Mouse (Mus musculus): ENCODE results near the gene Rbm8a. TPM values are rescaled to one million over a fixed set of nuclear protein-coding genes. Genes with fewer than 3 reads are reported as not detected.

The Rbm8a gene
- polyA plus RNA-seq, 1 experiment from 2014 or later: 50.9 TPM

DNA sequence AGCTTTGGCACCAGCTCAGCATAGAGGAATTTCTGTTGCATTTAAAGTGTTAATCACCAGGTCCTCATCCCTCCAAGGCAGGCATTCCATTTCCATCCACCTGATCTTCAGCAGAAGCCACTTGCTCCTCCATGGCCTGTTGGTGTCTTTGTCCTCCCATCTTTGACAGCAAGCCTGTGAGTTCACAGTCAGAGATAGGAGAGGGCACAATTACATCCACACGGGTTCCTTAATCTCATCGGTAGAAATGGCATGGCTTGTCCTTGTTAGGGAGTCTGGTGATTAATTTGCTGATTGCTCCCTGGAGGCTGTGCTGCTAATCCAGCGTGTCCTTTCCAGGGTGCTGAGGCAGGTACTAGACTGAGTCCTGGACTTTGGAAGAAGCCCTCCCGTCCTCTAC, 43.8 kb downstream of the Rbm8a start:
- Histone ChIP-seq H3K27me3 (peaks cover 42% of the 10 kb centered on the region), H3K9me3 (replicated peaks) (no peaks in the 10 kb centered on the region), H3K4me2 (no peak overlapping the region), H3K36me3 (replicated peaks) (no peaks in the 10 kb centered on the region), H3K4me3 (replicated peaks) (no peak overlapping the region), H3K4me1 (replicated peaks) (peaks cover 14% of the 10 kb centered on the region), H3K27ac (replicated peaks) (no peak overlapping the region), H3K9ac (no peak overlapping the region)
- WGBS (ENCODE audit: insufficient replicate concordance): 57% methylated on average over 4 of the region's 4 CpGs
- no peak for ATAC-seq (ENCODE audit: insufficient read depth)

DNA sequence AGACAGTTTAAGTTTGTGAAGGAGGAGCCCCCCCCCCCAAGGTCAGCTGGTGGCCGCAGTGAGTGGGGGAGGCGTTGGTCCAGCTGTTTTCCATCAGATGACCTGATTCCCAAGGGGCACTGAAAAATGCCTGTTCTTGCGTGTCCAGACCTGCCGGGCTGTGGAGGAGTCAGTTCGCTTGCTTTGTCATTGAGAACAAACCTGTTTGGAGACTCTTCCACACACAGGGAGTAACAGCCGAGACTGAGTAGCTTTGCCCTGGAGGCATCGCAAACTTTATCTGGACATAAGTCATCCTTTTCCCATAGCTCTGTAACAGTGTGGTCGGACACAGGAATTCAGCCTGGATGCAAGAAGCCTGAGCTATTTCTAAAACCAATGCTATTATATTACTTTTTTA, 44.7 kb downstream of the Rbm8a start:
- Histone ChIP-seq H3K27ac (replicated peaks) (no peak overlapping the region), H3K4me3 (replicated peaks) (no peak overlapping the region), H3K9ac (no peak overlapping the region), H3K4me2 (no peak overlapping the region), H3K9me3 (replicated peaks) (no peaks in the 10 kb centered on the region), H3K27me3 (peaks cover 44% of the 10 kb centered on the region), H3K4me1 (replicated peaks) (peaks cover 23% of the 10 kb centered on the region), H3K36me3 (replicated peaks) (no peaks in the 10 kb centered on the region)
- ATAC-seq (ENCODE audit: insufficient read depth): no peak
- WGBS (ENCODE audit: insufficient replicate concordance): 71% methylated on average over 8 of the region's 8 CpGs

GRCm38 (mm10) chr3:96675171-96675570, 45.4 kb downstream of the Rbm8a start:
- Histone ChIP-seq H3K27ac (replicated peaks) (no peak overlapping the region), H3K27me3 (peaks cover 39% of the 10 kb centered on the region), H3K36me3 (replicated peaks) (no peaks in the 10 kb centered on the region), H3K4me2 (no peak overlapping the region), H3K4me1 (replicated peaks) (peaks cover 18% of the 10 kb centered on the region), H3K4me3 (replicated peaks) (no peak overlapping the region), H3K9ac (no peak overlapping the region), H3K9me3 (replicated peaks) (no peaks in the 10 kb centered on the region)
- ATAC-seq (ENCODE audit: insufficient read depth): no peak
- 57% methylated on average over 3 of the region's 3 CpGs for whole genome bisulfite sequencing (ENCODE audit: insufficient replicate concordance)

DNA sequence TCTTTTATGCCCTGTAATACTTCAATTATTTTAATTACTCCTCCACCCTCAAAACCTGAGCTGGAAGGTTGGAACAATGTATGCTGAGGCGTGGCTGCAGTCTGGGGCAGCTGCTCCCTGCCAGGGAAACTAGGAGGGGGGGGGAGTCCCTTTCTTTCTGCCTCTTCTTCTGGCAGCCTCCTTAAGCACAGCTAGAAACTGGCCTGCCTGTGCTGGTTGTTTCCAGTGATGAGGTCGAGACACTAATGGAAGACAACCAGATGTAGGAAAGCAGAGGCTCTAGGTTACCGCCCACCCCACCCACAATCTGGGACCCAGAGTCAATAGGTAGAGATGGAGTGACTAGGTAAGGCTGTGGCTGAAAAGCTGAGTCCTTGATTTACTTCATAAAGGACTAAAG, 46.0 kb downstream of the Rbm8a start:
- peaks cover 16% of the 10 kb centered on the region for H3K4me1 ChIP-seq (replicated peaks)
- ATAC-seq (ENCODE audit: insufficient read depth): no peak
- no peak overlapping the region for H3K4me3 ChIP-seq (replicated peaks)
- peaks cover 39% of the 10 kb centered on the region for H3K27me3 ChIP-seq
- H3K9ac ChIP-seq: no peak overlapping the region
- H3K36me3 ChIP-seq (replicated peaks): no peaks in the 10 kb centered on the region
- no peak overlapping the region for H3K4me2 ChIP-seq
- H3K27ac ChIP-seq (replicated peaks): no peak overlapping the region
- WGBS (ENCODE audit: insufficient replicate concordance): 57% methylated on average over 3 of the region's 3 CpGs
- no peaks in the 10 kb centered on the region for H3K9me3 ChIP-seq (replicated peaks)

GRCm38 (mm10) chr3:96678456-96678855, 48.7 kb downstream of the Rbm8a start:
- H3K4me2 ChIP-seq: no peak overlapping the region
- ATAC-seq (ENCODE audit: insufficient read depth): no peak
- H3K4me3 ChIP-seq (replicated peaks): no peak overlapping the region
- H3K36me3 ChIP-seq (replicated peaks): no peaks in the 10 kb centered on the region
- no peak overlapping the region for H3K9ac ChIP-seq
- H3K9me3 ChIP-seq (replicated peaks): no peaks in the 10 kb centered on the region
- peaks cover 42% of the 10 kb centered on the region for H3K27me3 ChIP-seq
- no peak overlapping the region for H3K27ac ChIP-seq (replicated peaks)
- WGBS (ENCODE audit: insufficient replicate concordance): 62% methylated on average over 7 of the region's 7 CpGs
- peaks cover 15% of the 10 kb centered on the region for H3K4me1 ChIP-seq (replicated peaks)

GRCm38 (mm10) chr3:96679159-96679674, 49.5 kb downstream of the Rbm8a start:
- no peak overlapping the region for H3K4me2 ChIP-seq
- no peaks in the 10 kb centered on the region for H3K36me3 ChIP-seq (replicated peaks)
- WGBS (ENCODE audit: insufficient replicate concordance): 13% methylated on average over 5 of the region's 5 CpGs
- no peak overlapping the region for H3K4me3 ChIP-seq (replicated peaks)
- no peak overlapping the region for H3K27ac ChIP-seq (replicated peaks)
- peaks cover 45% of the 10 kb centered on the region for H3K27me3 ChIP-seq
- no peaks in the 10 kb centered on the region for H3K9me3 ChIP-seq (replicated peaks)
- H3K4me1 ChIP-seq (replicated peaks): peaks cover 15% of the 10 kb centered on the region
- ATAC-seq (ENCODE audit: insufficient read depth): no peak
- no peak overlapping the region for H3K9ac ChIP-seq

DNA sequence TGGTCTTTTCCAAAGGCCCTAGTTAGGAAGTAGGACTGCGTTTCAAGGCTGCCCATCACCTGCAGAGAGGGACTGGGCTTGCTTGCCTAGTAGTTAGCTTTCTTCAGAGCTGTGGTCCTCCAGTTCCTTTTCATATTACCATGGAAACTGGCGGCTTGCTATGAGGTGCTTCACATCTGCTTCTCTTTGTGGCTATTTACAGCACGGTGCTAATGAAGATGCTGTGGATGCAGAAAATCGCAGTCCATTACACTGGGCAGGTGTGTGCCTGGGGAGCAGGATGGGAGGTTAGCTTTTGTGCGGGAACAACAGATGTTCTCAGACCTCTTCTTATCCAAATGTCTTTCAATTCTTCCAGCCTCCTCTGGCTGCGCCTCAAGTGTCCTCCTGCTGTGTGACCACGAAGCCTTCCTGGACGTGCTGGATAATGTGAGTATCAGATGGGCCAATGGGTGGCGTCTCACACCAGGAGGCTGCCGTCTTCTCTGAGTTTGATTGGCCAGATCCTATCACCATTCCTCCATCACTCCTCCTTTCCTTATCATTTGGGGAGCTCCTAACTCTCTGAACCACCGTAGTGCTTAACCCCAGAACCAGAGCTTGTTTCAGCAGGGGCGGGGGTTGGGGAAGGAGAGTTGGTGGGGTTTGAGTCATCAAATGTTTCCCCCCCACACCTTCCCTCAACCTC, 50.7 kb downstream of the Rbm8a start:
- Histone ChIP-seq H3K4me1 (replicated peaks) (peaks cover 15% of the 10 kb centered on the region), H3K9ac (no peak overlapping the region), H3K4me3 (replicated peaks) (no peak overlapping the region), H3K4me2 (no peak overlapping the region), H3K27ac (replicated peaks) (no peak overlapping the region), H3K9me3 (replicated peaks) (no peaks in the 10 kb centered on the region), H3K27me3 (peaks cover 54% of the 10 kb centered on the region), H3K36me3 (replicated peaks) (no peaks in the 10 kb centered on the region)
- 20% methylated on average over 12 of the region's 12 CpGs for WGBS (ENCODE audit: insufficient replicate concordance)
- ATAC-seq (ENCODE audit: insufficient read depth): no peak

Other genes with a start within 250 kb of the Rbm8a start
- gene BC107364, start 177.6 kb upstream of the Rbm8a start, polyA plus RNA-seq (2015; fragmentation: Nextera tagmentation; extraction: Ambion mirVana): not detected in 2 replicates
- gene Hfe2, start 104.8 kb upstream of the Rbm8a start, polyA plus RNA-seq (2015; fragmentation: Nextera tagmentation; extraction: Ambion mirVana): 7.1 and 8.5 TPM in 2 replicates
- 42.8 and 46.8 TPM in 2 replicates for gene Txnip, start 72.0 kb upstream of the Rbm8a start, polyA plus RNA-seq (2015; fragmentation: Nextera tagmentation; extraction: Ambion mirVana)
- 0.17 and 0.23 TPM in 2 replicates for gene Gm16253, start 52.9 kb upstream of the Rbm8a start, polyA plus RNA-seq (2015; fragmentation: Nextera tagmentation; extraction: Ambion mirVana)
- gene Polr3gl, start 35.8 kb upstream of the Rbm8a start, polyA plus RNA-seq (2015; fragmentation: Nextera tagmentation; extraction: Ambion mirVana): 10.9 and 11.7 TPM in 2 replicates
- 0.12 and 0.15 TPM in 2 replicates for gene Ankrd34a, start 33.3 kb upstream of the Rbm8a start, polyA plus RNA-seq (2015; fragmentation: Nextera tagmentation; extraction: Ambion mirVana)
- gene Lix1l, start 28.8 kb upstream of the Rbm8a start, polyA plus RNA-seq (2015; fragmentation: Nextera tagmentation; extraction: Ambion mirVana): 0.47 and 0.64 TPM in 2 replicates
- gene Pex11b, start 5.4 kb downstream of the Rbm8a start, polyA plus RNA-seq (2015; fragmentation: Nextera tagmentation; extraction: Ambion mirVana): 17.3 TPM in 2 replicates
- not detected in 2 replicates for gene Gm42957, start 5.5 kb downstream of the Rbm8a start, polyA plus RNA-seq (2015; fragmentation: Nextera tagmentation; extraction: Ambion mirVana)
- 0.10 and 0.20 TPM in 2 replicates for gene Itga10, start 15.7 kb downstream of the Rbm8a start, polyA plus RNA-seq (2015; fragmentation: Nextera tagmentation; extraction: Ambion mirVana)
- 0.33 and 0.53 TPM in 2 replicates for gene Ankrd35, start 40.2 kb downstream of the Rbm8a start, polyA plus RNA-seq (2015; fragmentation: Nextera tagmentation; extraction: Ambion mirVana)
- 5.8 and 6.1 TPM in 2 replicates for gene Pias3, start 66.5 kb downstream of the Rbm8a start, polyA plus RNA-seq (2015; fragmentation: Nextera tagmentation; extraction: Ambion mirVana)
- gene Nudt17, start 78.6 kb downstream of the Rbm8a start, polyA plus RNA-seq (2015; fragmentation: Nextera tagmentation; extraction: Ambion mirVana): 1.0 and 1.3 TPM in 2 replicates
- 19.8 and 21.3 TPM in 2 replicates for gene Polr3c, start 97.7 kb downstream of the Rbm8a start, polyA plus RNA-seq (2015; fragmentation: Nextera tagmentation; extraction: Ambion mirVana)
- 26.4 and 27.8 TPM in 2 replicates for gene Rnf115, start 97.7 kb downstream of the Rbm8a start, polyA plus RNA-seq (2015; fragmentation: Nextera tagmentation; extraction: Ambion mirVana)
- gene Pdzk1, start 199.4 kb downstream of the Rbm8a start, polyA plus RNA-seq (2015; fragmentation: Nextera tagmentation; extraction: Ambion mirVana): 21.6 and 27.2 TPM in 2 replicates
- 0.30 and 0.31 TPM in 2 replicates for gene Cd160, start 199.4 kb downstream of the Rbm8a start, polyA plus RNA-seq (2015; fragmentation: Nextera tagmentation; extraction: Ambion mirVana)

Measured in liver, embryonic 15.5 days (tissue).